Mouse (Mus musculus): ENCODE data around the gene Ado. TPM values are rescaled to one million over a fixed set of nuclear protein-coding genes. Genes with fewer than 3 reads are reported as not detected.

Gene Ado
- polyA plus RNA-seq, 1 experiment from 2014 or later: 62.9 TPM

DNA sequence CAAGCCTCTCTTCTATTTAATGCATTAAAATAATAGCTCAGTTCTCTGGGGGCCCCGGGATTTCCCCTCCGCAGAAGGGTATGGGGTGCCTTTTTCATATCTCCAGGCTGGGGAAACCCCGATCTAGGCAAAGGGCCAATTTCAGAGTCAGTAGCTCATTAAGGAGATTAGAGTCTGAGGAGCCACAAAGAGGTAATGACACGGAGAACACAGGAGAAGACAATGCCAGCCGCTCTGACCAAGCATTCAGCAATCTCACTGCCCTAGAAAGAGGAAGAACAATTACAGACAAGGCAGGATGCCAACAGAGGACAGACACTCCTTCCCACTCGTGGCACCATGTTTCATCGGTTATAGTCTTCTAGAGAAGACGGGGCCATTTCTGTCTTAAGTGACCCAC, 17.3 kb upstream of the Ado start:
- H3K27ac ChIP-seq (ENCODE audit: low read depth, low read length): no peak overlapping the region
- no peaks in the 10 kb centered on the region for H3K9me3 ChIP-seq (ENCODE audit: control insufficient read depth, low read length)
- H3K36me3 ChIP-seq (ENCODE audit: control insufficient read depth, insufficient read depth, low read length): no peaks in the 10 kb centered on the region
- H3K9ac ChIP-seq (ENCODE audit: low read length): no peak overlapping the region
- DNase-seq (ENCODE audit: low spot score) (peak; percentile 54), ATAC-seq (replicated peaks; ENCODE audit: low FRiP score) (peak; percentile 67; the same call in 1 of the 2 replicates)
- no peak overlapping the region for H3K4me3 ChIP-seq (ENCODE audit: low read depth, low read length)
- H3K4me2 ChIP-seq (ENCODE audit: low read depth, low read length, severe bottlenecking): no peak overlapping the region
- peaks cover 69% of the 10 kb centered on the region for H3K27me3 ChIP-seq (ENCODE audit: control insufficient read depth, insufficient read depth, low read length)
- 37% methylated on average over 8 of the region's 8 CpGs for WGBS
- H3K4me1 ChIP-seq (replicated peaks; ENCODE audit: control insufficient read depth, insufficient read depth, low read length): no peaks in the 10 kb centered on the region

DNA sequence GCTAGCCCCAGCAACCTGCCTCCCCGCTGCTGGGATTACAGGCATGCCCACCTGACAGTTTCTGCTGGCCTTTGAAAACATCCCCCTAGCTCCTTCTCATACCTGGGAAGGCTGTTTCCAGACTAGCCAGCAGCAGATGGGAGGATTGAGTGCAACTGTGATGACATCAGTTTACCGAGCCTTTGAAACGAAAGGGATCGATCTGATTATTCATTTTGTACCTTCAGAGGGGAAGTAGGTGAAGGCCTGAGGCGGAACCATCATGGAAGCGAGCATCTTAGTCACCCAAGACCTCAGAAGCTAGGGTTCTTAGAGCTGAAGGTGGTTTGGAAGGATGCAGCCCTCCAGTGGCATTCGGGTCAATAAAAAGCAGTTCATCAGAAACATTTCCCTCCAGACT, 15.8 kb upstream of the Ado start:
- DNase-seq (ENCODE audit: low spot score) (no peak), ATAC-seq (replicated peaks; ENCODE audit: low FRiP score) (no peak)
- H3K4me3 ChIP-seq (ENCODE audit: low read depth, low read length): no peak overlapping the region
- 95% methylated on average over 7 of the region's 7 CpGs for WGBS
- H3K9me3 ChIP-seq (ENCODE audit: control insufficient read depth, low read length): no peaks in the 10 kb centered on the region
- H3K27me3 ChIP-seq (ENCODE audit: control insufficient read depth, insufficient read depth, low read length): peaks cover 69% of the 10 kb centered on the region
- H3K4me2 ChIP-seq (ENCODE audit: low read depth, low read length, severe bottlenecking): no peak overlapping the region
- no peak overlapping the region for H3K9ac ChIP-seq (ENCODE audit: low read length)
- H3K27ac ChIP-seq (ENCODE audit: low read depth, low read length): no peak overlapping the region
- H3K4me1 ChIP-seq (replicated peaks; ENCODE audit: control insufficient read depth, insufficient read depth, low read length): peaks cover 4% of the 10 kb centered on the region; the same call in 1 of the 2 replicates
- no peaks in the 10 kb centered on the region for H3K36me3 ChIP-seq (ENCODE audit: control insufficient read depth, insufficient read depth, low read length)

DNA sequence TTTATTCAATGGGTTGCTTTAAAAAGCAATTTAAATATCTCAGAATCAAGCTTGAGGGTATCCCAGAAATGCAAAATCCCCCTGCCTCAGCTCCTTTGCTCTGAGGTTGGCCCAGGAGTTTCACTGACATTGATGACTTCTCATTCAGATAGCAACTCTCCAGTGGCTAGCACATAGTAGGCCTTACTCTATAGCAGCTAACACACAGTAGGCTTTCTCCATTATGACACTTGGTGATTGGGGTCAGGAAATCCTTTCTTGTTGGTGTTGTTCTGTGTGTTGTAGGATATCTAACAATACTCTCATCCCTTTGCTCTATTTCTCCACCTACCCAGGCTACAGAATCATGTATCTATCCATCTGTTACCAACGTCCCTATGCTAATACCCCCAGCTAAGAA, 12.4 kb upstream of the Ado start:
- H3K4me1 ChIP-seq (replicated peaks; ENCODE audit: control insufficient read depth, insufficient read depth, low read length): peaks cover 4% of the 10 kb centered on the region; the same call in 1 of the 2 replicates
- H3K9ac ChIP-seq (ENCODE audit: low read length): no peak overlapping the region
- no peak for DNase-seq (ENCODE audit: low spot score)
- no peak overlapping the region for H3K4me2 ChIP-seq (ENCODE audit: low read depth, low read length, severe bottlenecking)
- H3K27me3 ChIP-seq (ENCODE audit: control insufficient read depth, insufficient read depth, low read length): peaks cover 79% of the 10 kb centered on the region
- no peaks in the 10 kb centered on the region for H3K36me3 ChIP-seq (ENCODE audit: control insufficient read depth, insufficient read depth, low read length)
- ATAC-seq (replicated peaks; ENCODE audit: low FRiP score): no peak
- no peak overlapping the region for H3K27ac ChIP-seq (ENCODE audit: low read depth, low read length)
- peaks cover 10% of the 10 kb centered on the region; the same call in 1 of the 2 replicates for H3K9me3 ChIP-seq (ENCODE audit: control insufficient read depth, low read length)
- H3K4me3 ChIP-seq (ENCODE audit: low read depth, low read length): no peak overlapping the region
- WGBS: 73% methylated on average over 1 of the region's 1 CpGs

DNA sequence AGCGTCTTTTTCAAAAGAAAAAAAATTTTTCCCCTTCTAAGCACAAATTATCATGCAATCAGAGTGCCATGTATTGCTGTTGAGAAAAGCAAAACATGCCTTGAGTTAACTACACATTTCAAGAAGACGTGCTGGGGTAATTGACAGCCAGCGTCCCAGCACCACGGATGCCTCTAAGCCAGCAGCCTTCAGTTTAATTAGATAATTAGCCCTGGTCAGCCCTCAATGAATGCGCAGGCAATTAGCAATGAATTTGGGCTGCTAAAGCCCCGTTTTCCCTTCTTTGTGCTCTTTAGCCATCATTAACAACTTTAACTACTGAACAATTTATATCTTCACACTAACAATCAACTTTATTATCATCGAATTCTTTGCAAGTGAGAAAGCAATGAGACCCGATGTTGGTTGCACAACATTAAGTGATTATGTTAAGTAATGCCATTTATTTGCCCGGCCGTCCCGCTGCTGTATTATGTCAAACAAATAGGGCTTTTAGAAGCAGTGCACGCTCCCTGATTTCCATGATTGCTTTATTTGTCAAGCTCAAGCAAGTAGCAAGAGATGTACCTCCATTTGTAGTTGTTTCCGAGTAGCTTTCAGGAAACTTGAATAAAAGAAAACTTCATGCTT, 11.1 kb upstream of the Ado start:
- Histone ChIP-seq H3K9me3 (ENCODE audit: control insufficient read depth, low read length) (peaks cover 10% of the 10 kb centered on the region; the same call in 1 of the 2 replicates), H3K27me3 (ENCODE audit: control insufficient read depth, insufficient read depth, low read length) (peaks cover 85% of the 10 kb centered on the region), H3K9ac (ENCODE audit: low read length) (no peak overlapping the region), H3K27ac (ENCODE audit: low read depth, low read length) (no peak overlapping the region), H3K4me3 (ENCODE audit: low read depth, low read length) (no peak overlapping the region), H3K4me1 (replicated peaks; ENCODE audit: control insufficient read depth, insufficient read depth, low read length) (peaks cover 4% of the 10 kb centered on the region; the same call in 1 of the 2 replicates), H3K36me3 (ENCODE audit: control insufficient read depth, insufficient read depth, low read length) (no peaks in the 10 kb centered on the region), H3K4me2 (ENCODE audit: low read depth, low read length, severe bottlenecking) (no peak overlapping the region)
- DNase-seq (ENCODE audit: low spot score) (peak; percentile 79), ATAC-seq (replicated peaks; ENCODE audit: low FRiP score) (peak; percentile 93)
- 14% methylated on average over 13 of the region's 13 CpGs for WGBS

DNA sequence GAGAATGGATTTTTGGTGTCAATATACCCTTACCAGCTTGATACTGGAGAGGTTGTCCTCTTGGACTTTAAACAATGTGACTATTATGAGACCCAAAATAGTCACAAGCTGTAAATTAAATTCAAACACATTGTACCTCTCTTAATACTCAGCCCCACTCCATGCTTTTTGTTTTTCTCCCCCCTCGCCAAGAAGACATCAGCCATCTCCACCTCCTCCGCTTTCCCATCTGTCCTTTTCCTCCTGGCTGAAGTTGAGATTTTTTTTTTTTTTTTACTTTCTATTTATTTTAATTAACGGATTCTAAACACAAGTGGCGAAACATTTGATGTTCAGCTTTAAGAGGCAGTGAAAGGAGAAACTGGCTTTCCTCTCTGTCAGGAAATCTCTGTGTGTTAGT, 9.3 kb upstream of the Ado start:
- 85% methylated on average over 4 of the region's 4 CpGs for WGBS
- Histone ChIP-seq H3K4me1 (replicated peaks; ENCODE audit: control insufficient read depth, insufficient read depth, low read length) (peaks cover 4% of the 10 kb centered on the region; the same call in 1 of the 2 replicates), H3K36me3 (ENCODE audit: control insufficient read depth, insufficient read depth, low read length) (no peaks in the 10 kb centered on the region), H3K27me3 (ENCODE audit: control insufficient read depth, insufficient read depth, low read length) (peaks cover 82% of the 10 kb centered on the region), H3K9ac (ENCODE audit: low read length) (no peak overlapping the region), H3K4me2 (ENCODE audit: low read depth, low read length, severe bottlenecking) (no peak overlapping the region), H3K27ac (ENCODE audit: low read depth, low read length) (no peak overlapping the region), H3K9me3 (ENCODE audit: control insufficient read depth, low read length) (peaks cover 10% of the 10 kb centered on the region; the same call in 1 of the 2 replicates), H3K4me3 (ENCODE audit: low read depth, low read length) (no peak overlapping the region)
- DNase-seq (ENCODE audit: low spot score) (no peak), ATAC-seq (replicated peaks; ENCODE audit: low FRiP score) (no peak)

DNA sequence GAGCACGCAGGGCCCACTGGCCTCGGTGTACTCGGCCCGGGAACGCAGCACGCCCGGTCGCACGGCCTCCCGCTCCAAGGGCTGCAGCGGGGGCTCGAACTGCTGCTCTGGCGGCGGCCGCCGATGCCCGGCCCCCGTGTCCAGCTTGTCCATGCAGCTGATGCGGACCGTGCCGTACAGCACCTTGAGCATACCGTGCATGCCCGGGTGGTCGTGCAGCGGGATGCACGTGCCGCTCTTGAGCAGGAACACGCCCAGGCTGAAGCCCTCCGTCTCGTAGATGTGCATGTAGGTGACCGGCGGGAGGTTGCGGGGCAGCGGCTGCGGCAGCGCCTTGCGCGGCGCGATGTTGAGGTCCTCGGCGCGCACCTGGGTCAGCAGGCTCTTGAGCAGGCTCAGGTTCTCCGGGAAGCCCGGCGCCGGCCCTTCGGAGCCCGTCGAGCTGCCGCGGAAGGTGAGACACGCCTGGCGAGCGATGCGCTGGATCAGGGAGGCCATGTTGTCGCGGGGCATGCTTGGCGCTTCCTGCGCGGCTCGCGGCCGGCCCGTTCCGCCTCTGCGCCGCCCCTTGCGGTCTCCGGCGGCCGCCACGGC, 397 bp downstream of the Ado start:
- H3K27ac ChIP-seq (ENCODE audit: low read depth, low read length): peak overlapping the region; percentile 83
- no peaks in the 10 kb centered on the region for H3K9me3 ChIP-seq (ENCODE audit: control insufficient read depth, low read length)
- H3K27me3 ChIP-seq (ENCODE audit: control insufficient read depth, insufficient read depth, low read length): peaks cover 24% of the 10 kb centered on the region
- no peaks in the 10 kb centered on the region for H3K36me3 ChIP-seq (ENCODE audit: control insufficient read depth, insufficient read depth, low read length)
- peak overlapping the region; percentile 96 for H3K4me2 ChIP-seq (ENCODE audit: low read depth, low read length, severe bottlenecking)
- H3K4me1 ChIP-seq (replicated peaks; ENCODE audit: control insufficient read depth, insufficient read depth, low read length): peaks cover 2% of the 10 kb centered on the region; the same call in 1 of the 2 replicates
- H3K9ac ChIP-seq (ENCODE audit: low read length): peak overlapping the region; percentile 87
- peak; percentile 81 for DNase-seq (ENCODE audit: low spot score)
- under 1% methylated on average over 69 of the region's 73 CpGs for WGBS
- H3K4me3 ChIP-seq (ENCODE audit: low read depth, low read length): peak overlapping the region; percentile 82
- ATAC-seq (replicated peaks; ENCODE audit: low FRiP score): peak; percentile 80

DNA sequence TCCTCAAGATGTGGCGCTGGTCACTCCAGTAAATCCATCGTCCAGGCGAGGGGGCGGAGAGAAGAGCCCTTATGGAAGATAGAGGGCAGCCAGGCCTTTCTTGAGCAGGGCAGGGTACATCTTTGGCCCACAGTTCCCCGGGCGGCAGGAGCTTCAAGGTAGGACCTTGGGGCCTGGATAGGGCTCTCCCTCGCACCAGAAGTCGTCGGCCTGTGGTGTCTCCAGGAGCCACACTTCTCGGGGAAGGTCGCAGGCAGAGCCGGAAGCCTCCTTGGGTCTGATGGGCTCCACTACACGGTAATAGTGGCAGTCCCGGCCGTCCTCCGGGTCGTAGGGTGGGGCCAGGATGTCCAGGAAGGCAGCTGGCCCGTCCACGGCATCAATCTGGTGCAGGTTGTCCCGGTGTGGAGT, 900 bp downstream of the Ado start:
- Histone ChIP-seq H3K4me2 (ENCODE audit: low read depth, low read length, severe bottlenecking) (peak overlapping the region; percentile 96), H3K9ac (ENCODE audit: low read length) (peak overlapping the region; percentile 87), H3K4me3 (ENCODE audit: low read depth, low read length) (peak overlapping the region; percentile 82), H3K27me3 (ENCODE audit: control insufficient read depth, insufficient read depth, low read length) (peaks cover 21% of the 10 kb centered on the region), H3K9me3 (ENCODE audit: control insufficient read depth, low read length) (no peaks in the 10 kb centered on the region), H3K4me1 (replicated peaks; ENCODE audit: control insufficient read depth, insufficient read depth, low read length) (peaks cover 2% of the 10 kb centered on the region; the same call in 1 of the 2 replicates), H3K36me3 (ENCODE audit: control insufficient read depth, insufficient read depth, low read length) (no peaks in the 10 kb centered on the region), H3K27ac (ENCODE audit: low read depth, low read length) (no peak overlapping the region)
- 1% methylated on average over 20 of the region's 20 CpGs for WGBS
- ATAC-seq (replicated peaks; ENCODE audit: low FRiP score): 0 out of 2 replicates have a peak, but pooled peaks have one; percentile 0
- peak; percentile 55 for DNase-seq (ENCODE audit: low spot score)

DNA sequence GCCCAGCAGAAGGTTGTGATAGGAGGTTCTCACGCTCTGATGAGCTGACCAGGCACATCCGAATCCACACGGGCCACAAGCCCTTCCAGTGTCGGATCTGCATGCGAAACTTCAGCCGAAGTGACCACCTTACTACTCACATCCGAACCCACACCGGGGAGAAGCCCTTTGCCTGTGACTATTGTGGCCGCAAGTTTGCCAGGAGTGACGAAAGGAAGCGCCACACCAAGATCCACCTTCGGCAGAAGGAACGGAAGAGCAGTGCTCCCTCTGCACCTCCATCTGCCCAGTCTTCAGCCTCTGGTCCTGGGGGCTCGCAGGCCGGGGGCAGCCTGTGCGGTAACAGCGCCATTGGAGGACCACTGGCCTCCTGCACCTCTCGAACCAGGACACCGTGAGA, 8.2 kb downstream of the Ado start:
- Histone ChIP-seq H3K4me1 (replicated peaks; ENCODE audit: control insufficient read depth, insufficient read depth, low read length) (peaks cover 12% of the 10 kb centered on the region; the same call in 1 of the 2 replicates), H3K36me3 (ENCODE audit: control insufficient read depth, insufficient read depth, low read length) (no peaks in the 10 kb centered on the region), H3K27me3 (ENCODE audit: control insufficient read depth, insufficient read depth, low read length) (peaks cover 63% of the 10 kb centered on the region), H3K9ac (ENCODE audit: low read length) (no peak overlapping the region), H3K4me3 (ENCODE audit: low read depth, low read length) (no peak overlapping the region; the same call in 1 of the 2 replicates), H3K9me3 (ENCODE audit: control insufficient read depth, low read length) (no peaks in the 10 kb centered on the region), H3K27ac (ENCODE audit: low read depth, low read length) (no peak overlapping the region), H3K4me2 (ENCODE audit: low read depth, low read length, severe bottlenecking) (peak overlapping the region; percentile 15; the same call in 1 of the 2 replicates)
- no peak for ATAC-seq (replicated peaks; ENCODE audit: low FRiP score)
- peak; percentile 51 for DNase-seq (ENCODE audit: low spot score)
- 6% methylated on average over 19 of the region's 19 CpGs for WGBS
